Comparison of ENCODE assay signal across 8 mouse cellular contexts in genomic region chr4:101355431-101356092, GRCm38 (mm10).
DNase-seq lines count a peak whose midpoint lies in the region; ATAC-seq and TF ChIP-seq lines count a peak whose summit lies in the region.

No protein-coding gene starts in this region.

- H3K4me2 ChIP-seq in hindbrain, embryonic 16.5 days (ENCODE audit: low read length) = peak overlapping the region; percentile 83
- H3K4me2 ChIP-seq in liver, embryonic 13.5 days = peak overlapping the region; percentile 88

- no peak for TF ChIP-seq CTCF in left cerebral cortex, adult 2 months (IDR thresholded peaks at IDR 0.05)
- no peak for TF ChIP-seq CTCF in thymus, adult 2 months (IDR thresholded peaks at IDR 0.05; ENCODE audit: borderline replicate concordance, control insufficient read depth, extremely low read depth, insufficient read depth, low read length, poor library complexity)

- ATAC-seq in hindbrain, embryonic 16.5 days = peak; percentile 0; the same call in 1 of the 2 replicates
- no peak for ATAC-seq in liver, embryonic 13.5 days (ENCODE audit: low read depth)

- intact Hi-C loops in left cerebral cortex, adult 2 months (cut with DNase I) = loop anchor here (2.0 to 5.0 kb wide), 5 partner anchors 67 to 292 kb away; partner anchors contain the start of genes Jak1 and Leprot
- intact Hi-C loops in left cerebral cortex, postnatal 14 days (cut with DNase I) = loop anchor here (5.0 to 10.0 kb wide), 3 partner anchors 62 to 289 kb away; partner anchors contain the start of genes Ak4 and Leprot

- under 1% methylated on average over 29 of the region's 31 CpGs for WGBS in hindbrain, embryonic 16.5 days
- under 1% methylated on average over 31 of the region's 31 CpGs for WGBS in liver, embryonic 13.5 days (ENCODE audit: insufficient replicate concordance)
- WGBS in thymus, adult 2 months = under 1% methylated on average over 31 of the region's 31 CpGs

- no peaks in the 10 kb centered on the region for H3K9me3 ChIP-seq in hindbrain, embryonic 16.5 days (ENCODE audit: control insufficient read depth, low read length)
- H3K9me3 ChIP-seq in liver, embryonic 13.5 days (replicated peaks) = no peaks in the 10 kb centered on the region

- peak overlapping the region; percentile 98 for H3K27ac ChIP-seq in left cerebral cortex, adult 2 months
- H3K27ac ChIP-seq in hindbrain, embryonic 16.5 days (ENCODE audit: low read depth, low read length) = peak overlapping the region; percentile 96
- peak overlapping the region; percentile 50; the same call in 1 of the 2 replicates for H3K27ac ChIP-seq in liver, embryonic 13.5 days
- no peak overlapping the region for H3K27ac ChIP-seq in thymus, adult 2 months (ENCODE audit: control insufficient read depth, insufficient read depth, low read length)

- DNase-seq in left cerebral cortex, adult 2 months (ENCODE audit: extremely low spot score in 1 of 2, low spot score in 2 of 2) = peak; percentile 24 to 29
- no peak for DNase-seq in left cerebral cortex, postnatal 14 days (ENCODE audit: low spot score in 2 of 2)
- peak; percentile 66 to 75 for DNase-seq in cerebellum, postnatal 14 days
- DNase-seq in gastrocnemius, adult 8-10 months (ENCODE audit: low spot score in 2 of 2) = peak; percentile 85 to 87
- no peak for DNase-seq in liver, embryonic 13.5 days
- DNase-seq in neural tube, embryonic 10.5 days (ENCODE audit: extremely low spot score, low spot score) = peak; percentile 40
- DNase-seq in thymus, adult 2 months = no peak

- peak overlapping the region; percentile 96 for H3K9ac ChIP-seq in hindbrain, embryonic 16.5 days (ENCODE audit: low read depth, low read length)
- H3K9ac ChIP-seq in liver, embryonic 13.5 days = peak overlapping the region; percentile 73

- H3K4me1 ChIP-seq in hindbrain, embryonic 16.5 days (ENCODE audit: control insufficient read depth, insufficient read depth, low read depth, low read length) = peaks cover 22% of the 10 kb centered on the region
- peaks cover 39% of the 10 kb centered on the region for H3K4me1 ChIP-seq in liver, embryonic 13.5 days (replicated peaks)
- peaks cover 11% of the 10 kb centered on the region for H3K4me1 ChIP-seq in thymus, adult 2 months (replicated peaks; ENCODE audit: control insufficient read depth, insufficient read depth, low read length)

- no peaks in the 10 kb centered on the region for H3K36me3 ChIP-seq in hindbrain, embryonic 16.5 days (ENCODE audit: control insufficient read depth, insufficient read depth, low read length)
- no peaks in the 10 kb centered on the region for H3K36me3 ChIP-seq in liver, embryonic 13.5 days
- no peaks in the 10 kb centered on the region for H3K36me3 ChIP-seq in thymus, adult 2 months (ENCODE audit: control insufficient read depth, insufficient read depth, low read length)

- TF ChIP-seq POLR2A in thymus, adult 2 months (IDR thresholded peaks at IDR 0.05; ENCODE audit: control insufficient read depth, extremely low read depth, insufficient read depth, low read length, poor library complexity) = no peak

- H3K27me3 ChIP-seq in hindbrain, embryonic 16.5 days (replicated peaks; ENCODE audit: control insufficient read depth, insufficient read depth, low read length) = no peaks in the 10 kb centered on the region
- peaks cover 38% of the 10 kb centered on the region for H3K27me3 ChIP-seq in liver, embryonic 13.5 days
- H3K27me3 ChIP-seq in thymus, adult 2 months (ENCODE audit: control insufficient read depth, insufficient read depth, low read length) = no peaks in the 10 kb centered on the region; the same call in 1 of the 2 replicates

- H3K4me3 ChIP-seq in left cerebral cortex, adult 2 months = peak overlapping the region; percentile 60
- peak overlapping the region; percentile 87 for H3K4me3 ChIP-seq in hindbrain, embryonic 16.5 days (ENCODE audit: low read length)
- H3K4me3 ChIP-seq in liver, embryonic 13.5 days (replicated peaks) = peak overlapping the region; percentile 75
- peak overlapping the region; percentile 62 for H3K4me3 ChIP-seq in thymus, adult 2 months (ENCODE audit: control insufficient read depth, insufficient read depth, low read length)

Comparison
In these comparisons a context has a peak if more than half of its experiments do, and no peak if none do; other contexts are left out.
1. DNase-seq: peak in left cerebral cortex, adult 2 months (2 of 2), cerebellum, postnatal 14 days (2 of 2), gastrocnemius, adult 8-10 months (2 of 2) and neural tube, embryonic 10.5 days (single experiment); none in left cerebral cortex, postnatal 14 days (0 of 2), liver, embryonic 13.5 days (single experiment) and thymus, adult 2 months (single experiment).
2. Peak in every context shown above with its lines, with median percentiles within 50 percentile points of each other: H3K4me3 ChIP-seq.